Comparison of ENCODE assay signal across 17 mouse cellular contexts in the genomic region with DNA sequence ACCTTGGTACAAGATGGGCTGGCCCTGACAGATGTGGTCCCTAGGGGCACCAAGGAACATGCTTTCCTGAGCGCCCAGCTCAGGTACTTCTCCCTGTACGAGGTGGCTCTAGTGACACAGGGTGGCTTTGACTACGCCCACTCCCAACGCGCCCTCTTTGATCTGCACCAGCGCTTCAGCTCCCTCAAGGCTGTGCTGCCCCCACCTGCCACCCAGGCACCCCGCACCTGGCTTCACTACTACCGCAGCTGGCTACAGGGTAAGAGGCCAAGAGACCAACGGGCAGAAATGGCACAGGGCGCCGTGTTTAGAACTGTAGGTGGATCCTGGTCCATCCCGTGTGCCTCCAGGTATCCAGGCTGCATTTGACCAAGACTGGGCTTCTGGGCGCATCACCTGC. TPM values are rescaled to one million over a fixed set of nuclear protein-coding genes. Genes with fewer than 3 reads are reported as not detected.
"Had no signal": no experiment of that assay in that cellular context is flagged by ENCODE, and none has a peak within 500 bp of the region (broad histone marks: within the 10 kb centered on the region; RNA-seq: fewer than 3 reads in every experiment).

No protein-coding gene starts in this region.

- DNase-seq: kidney, adult 18-20 months; kidney, adult 9 months; kidney, postnatal 14 days; kidney, postnatal 4 days; liver, postnatal 0 days; lung, embryonic 14.5 days had no signal

- H3K27me3 ChIP-seq: limb, embryonic 12.5 days; limb, embryonic 15.5 days; midbrain, embryonic 13.5 days had no signal

- H3K27ac ChIP-seq: limb, embryonic 12.5 days; limb, embryonic 15.5 days; liver, embryonic 14.5 days; macrophage; midbrain, embryonic 13.5 days had no signal

- H3K4me1 ChIP-seq: limb, embryonic 12.5 days; midbrain, embryonic 13.5 days had no signal

- H3K4me3 ChIP-seq: limb, embryonic 12.5 days; limb, embryonic 15.5 days; midbrain, embryonic 13.5 days had no signal

- H3K9ac ChIP-seq: limb, embryonic 12.5 days; limb, embryonic 15.5 days; liver, embryonic 14.5 days; liver, postnatal 0 days; lung, embryonic 14.5 days; midbrain, embryonic 13.5 days had no signal

- H3K9me3 ChIP-seq: limb, embryonic 12.5 days; limb, embryonic 15.5 days; midbrain, embryonic 13.5 days had no signal

RNA-seq across cellular contexts. Expression of a gene that starts 14.4 kb away (rescaled TPM):
- polyA plus RNA-seq: macrophage had no signal

RNA-seq across cellular contexts. Expression of a gene that starts 16.3 kb away (rescaled TPM):
- total RNA-seq: left cerebral cortex, postnatal 25 days had no signal
- polyA plus RNA-seq: intestine, embryonic 16.5 days; kidney, embryonic 16.5 days; limb, embryonic 12.5 days; limb, embryonic 15.5 days; liver, embryonic 11.5 days; liver, embryonic 14.5 days; liver, postnatal 0 days; lung, embryonic 14.5 days; midbrain, embryonic 13.5 days; neural tube, embryonic 11.5 days; neural tube, embryonic 14.5 days had no signal
